Mouse (Mus musculus) embryonic facial prominence, embryonic 13.5 days (tissue): Measurements from ENCODE around the gene Wdr5b. TPM values are rescaled to one million over a fixed set of nuclear protein-coding genes. Genes with fewer than 3 reads are reported as not detected.
"Not testable (repeated sequence)": the region's sequence is repeated elsewhere in the genome, so short reads cannot be mapped to it uniquely, and the experiment has no call there.

Experiments
- ATAC-seq: fragments of 200-750 bp; cut with Nextera tagmentation; 2 replicates; pipeline ENCODE4 v1.8.0; 2017; ENCODE audit warnings: low read depth; ENCODE audit not compliant: insufficient number of reproducible peaks, insufficient read depth, low FRiP score, low TSS enrichment
- H3K27ac ChIP-seq: fragments of 300-500 bp; sonication (generic); 2 replicates; pipeline ENCODE4 v1.5.1; 2015; ENCODE audit warnings: moderate library complexity, mild to moderate bottlenecking, inconsistent platforms
- H3K27me3 ChIP-seq: fragments of 300-500 bp; sonication (generic); 2 replicates; pipeline ENCODE4 v1.6.1; 2015; ENCODE audit warnings: mild to moderate bottlenecking, inconsistent platforms
- H3K36me3 ChIP-seq: fragments of 300-500 bp; sonication (generic); 2 replicates; pipeline ENCODE4 v1.6.1; 2015; ENCODE audit warnings: mild to moderate bottlenecking, inconsistent platforms
- H3K4me1 ChIP-seq: fragments of 300-500 bp; sonication (generic); 2 replicates; pipeline ENCODE4 v1.6.1; 2015; ENCODE audit warnings: inconsistent platforms
- H3K4me2 ChIP-seq: fragments of 300-500 bp; sonication (generic); 2 replicates; pipeline ENCODE4 v1.6.1; 2015; ENCODE audit warnings: moderate library complexity, mild to moderate bottlenecking, inconsistent platforms
- H3K4me3 ChIP-seq: fragments of 300-500 bp; sonication (generic); 2 replicates; pipeline ENCODE4 v1.5.1; 2015; ENCODE audit warnings: mild to moderate bottlenecking, inconsistent platforms
- H3K9ac ChIP-seq: fragments of 300-500 bp; sonication (generic); 2 replicates; pipeline ENCODE4 v1.6.1; 2015; ENCODE audit warnings: mild to moderate bottlenecking, inconsistent platforms
- H3K9me3 ChIP-seq: fragments of 300-500 bp; sonication (generic); 2 replicates; pipeline ENCODE4 v1.6.1; 2016; ENCODE audit warnings: inconsistent platforms
- WGBS: fragments of 180-500 bp; shearing (Covaris S2); methylation state at CpG from one replicate; pipeline ENCODE4 v1.1.7; 2015; ENCODE audit warnings: mixed read lengths; 5-methylcytosine and 5-hydroxymethylcytosine counted together
- polyA plus RNA-seq: library from polyadenylated mRNA; unstranded; fragments of >200 nt; fragmentation: Nextera tagmentation; extraction: Ambion mirVana; gene quantifications from 2 replicates; pipeline ENCODE4 v1.2.1, GENCODE M21; 2015

Gene Wdr5b
- polyA plus RNA-seq, 1 experiment from 2014 or later = 14.9 TPM

DNA sequence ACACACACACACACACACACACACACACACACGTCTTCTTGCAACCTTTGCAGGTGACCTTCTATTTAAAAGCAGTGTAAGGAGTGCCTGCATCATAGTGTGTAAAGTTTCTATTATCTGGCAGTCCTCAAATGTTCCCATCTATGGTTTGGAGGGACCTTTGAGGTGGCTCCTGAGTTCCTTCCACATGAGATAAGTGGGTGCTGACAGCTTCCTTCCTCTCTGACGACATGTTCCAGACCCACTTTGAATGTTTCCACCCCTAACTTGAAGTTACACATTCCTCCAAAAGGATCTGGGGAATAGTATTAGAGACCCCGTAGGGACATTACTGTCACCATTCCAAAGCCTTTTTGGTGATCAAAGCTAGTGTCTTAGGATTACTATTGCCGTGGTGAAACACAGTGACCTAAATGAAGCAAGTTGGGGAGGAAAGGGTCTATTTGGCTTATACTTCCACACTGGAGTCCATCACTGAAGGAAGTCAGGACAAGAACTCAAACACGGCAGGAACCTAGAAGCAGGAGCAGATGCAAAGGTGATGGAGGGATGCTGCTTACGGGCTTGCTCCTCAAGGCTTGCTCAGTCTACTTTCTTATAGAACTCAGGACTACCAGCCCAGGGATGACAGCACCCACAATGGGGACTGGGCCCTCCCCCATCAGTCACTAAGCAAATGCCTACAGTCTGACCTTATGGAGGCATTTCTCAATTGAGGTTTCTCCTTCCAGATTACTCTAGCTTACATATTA, 12.7 kb downstream of the Wdr5b start:
- no peak for ATAC-seq
- Histone ChIP-seq H3K9ac (no peak overlapping the region), H3K27me3 (no peaks in the 10 kb centered on the region), H3K4me1 (0 out of 2 replicates have a peak, but pooled peaks cover 2% of the 10 kb centered on the region), H3K4me2 (no peak overlapping the region), H3K4me3 (no peak overlapping the region), H3K36me3 (peaks cover 54% of the 10 kb centered on the region), H3K27ac (no peak overlapping the region), H3K9me3 (no peaks in the 10 kb centered on the region)
- 84% methylated on average over 6 of the region's 6 CpGs for WGBS

GRCm38 (mm10) chr16:36054920-36055319, 13.9 kb downstream of the Wdr5b start:
- 90% methylated on average over 8 of the region's 8 CpGs for WGBS
- Histone ChIP-seq H3K27me3 (no peaks in the 10 kb centered on the region), H3K4me1 (0 out of 2 replicates have a peak, but pooled peaks cover 10% of the 10 kb centered on the region), H3K36me3 (peaks cover 41% of the 10 kb centered on the region), H3K4me3 (no peak overlapping the region), H3K9ac (no peak overlapping the region), H3K27ac (no peak overlapping the region), H3K4me2 (no peak overlapping the region), H3K9me3 (no peaks in the 10 kb centered on the region)
- ATAC-seq = no peak

DNA sequence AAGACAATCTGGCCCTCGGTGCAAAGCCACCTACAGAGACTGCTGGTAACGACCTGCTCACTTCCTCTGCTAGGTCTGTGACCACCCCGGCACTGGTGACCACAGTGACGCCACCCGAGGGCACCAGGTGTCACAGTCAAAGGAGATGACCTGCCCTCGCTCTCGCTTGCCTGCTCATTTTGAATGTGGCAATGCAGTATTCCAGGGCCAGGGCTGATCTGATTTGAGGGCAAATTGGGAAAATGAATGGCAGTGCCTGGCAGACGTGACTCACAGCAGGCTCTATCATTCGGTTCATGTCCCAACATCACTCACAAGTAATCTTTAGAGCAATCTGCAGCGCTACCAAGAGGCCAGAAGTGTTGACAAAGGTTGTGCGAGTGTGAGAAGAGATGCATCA, 15.4 kb downstream of the Wdr5b start:
- no peak for ATAC-seq
- Histone ChIP-seq H3K4me1 (0 out of 2 replicates have a peak, but pooled peaks cover 10% of the 10 kb centered on the region), H3K4me2 (no peak overlapping the region), H3K4me3 (no peak overlapping the region), H3K27me3 (no peaks in the 10 kb centered on the region), H3K36me3 (peaks cover 28% of the 10 kb centered on the region), H3K27ac (no peak overlapping the region), H3K9me3 (no peaks in the 10 kb centered on the region), H3K9ac (no peak overlapping the region)
- WGBS = 93% methylated on average over 11 of the region's 11 CpGs

DNA sequence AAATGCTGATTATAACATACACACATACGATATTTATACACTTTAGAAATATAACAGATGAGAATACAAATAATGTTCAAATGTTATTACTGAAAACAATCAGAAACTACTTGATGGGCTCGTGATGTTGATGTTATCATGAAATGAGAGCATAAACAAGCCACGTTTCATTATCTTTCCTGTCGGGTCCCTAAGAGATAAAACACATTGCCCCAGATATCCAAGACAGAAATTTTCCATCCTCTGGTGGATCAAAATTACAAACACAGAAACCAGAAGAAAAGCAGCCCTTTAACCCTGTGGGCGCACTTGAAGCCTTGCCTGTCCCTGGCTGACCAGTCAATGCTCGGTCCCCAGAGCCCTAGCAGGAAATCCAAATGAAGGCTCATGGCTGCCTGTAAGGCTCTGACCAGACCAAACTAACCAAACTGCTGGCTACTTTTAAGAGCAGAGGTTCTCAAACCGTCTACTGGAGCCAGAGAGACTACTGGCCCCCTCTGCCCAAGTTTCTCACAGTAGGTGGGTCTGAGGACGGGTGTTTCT, 17.0 kb downstream of the Wdr5b start:
- no peaks in the 10 kb centered on the region for H3K27me3 ChIP-seq
- H3K4me1 ChIP-seq = 0 out of 2 replicates have a peak, but pooled peaks cover 10% of the 10 kb centered on the region
- H3K4me2 ChIP-seq = no peak overlapping the region
- no peak overlapping the region for H3K4me3 ChIP-seq
- no peaks in the 10 kb centered on the region for H3K9me3 ChIP-seq
- 77% methylated on average over 8 of the region's 8 CpGs for WGBS
- peaks cover 17% of the 10 kb centered on the region for H3K36me3 ChIP-seq
- no peak overlapping the region for H3K27ac ChIP-seq
- no peak for ATAC-seq
- no peak overlapping the region for H3K9ac ChIP-seq

DNA sequence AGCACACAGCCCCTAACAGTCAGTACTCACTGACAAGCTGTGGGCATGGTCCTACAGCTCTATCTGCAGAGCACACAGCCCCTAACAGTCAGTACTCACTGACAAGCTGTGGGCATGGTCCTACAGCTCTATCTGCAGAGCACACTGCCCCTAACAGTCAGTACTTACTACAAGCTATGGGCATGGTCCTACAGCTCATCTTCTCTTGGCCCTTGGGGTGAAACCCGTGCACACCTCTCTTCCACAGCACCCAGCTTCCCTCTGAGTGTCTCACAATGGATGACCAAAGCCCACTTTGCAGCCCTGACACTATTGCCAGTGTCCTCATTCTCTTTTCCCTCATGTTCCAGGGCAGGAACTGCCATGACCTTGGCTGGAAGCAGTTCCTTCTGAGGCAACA, 21.5 kb downstream of the Wdr5b start:
- H3K4me3 ChIP-seq, H3K4me2 ChIP-seq, H3K27ac ChIP-seq, H3K27me3 ChIP-seq, H3K9me3 ChIP-seq, ATAC-seq, H3K9ac ChIP-seq, H3K36me3 ChIP-seq: not testable (repeated sequence)
- 85% methylated on average over 1 of the region's 1 CpGs for WGBS
- 0 out of 2 replicates have a peak, but pooled peaks cover 14% of the 10 kb centered on the region for H3K4me1 ChIP-seq

GRCm38 (mm10) chr16:36063315-36063714, 22.3 kb downstream of the Wdr5b start:
- Histone ChIP-seq H3K4me3 (no peak overlapping the region), H3K27ac (no peak overlapping the region), H3K27me3 (no peaks in the 10 kb centered on the region), H3K9me3 (no peaks in the 10 kb centered on the region), H3K36me3 (peaks cover 8% of the 10 kb centered on the region; the same call in 1 of the 2 replicates), H3K9ac (no peak overlapping the region), H3K4me2 (no peak overlapping the region), H3K4me1 (peaks cover 15% of the 10 kb centered on the region; the same call in 1 of the 2 replicates)
- WGBS = 79% methylated on average over 2 of the region's 2 CpGs
- ATAC-seq = no peak

GRCm38 (mm10) chr16:36064904-36065303, 23.9 kb downstream of the Wdr5b start:
- H3K9ac ChIP-seq = no peak overlapping the region
- no peak overlapping the region for H3K27ac ChIP-seq
- no peaks in the 10 kb centered on the region for H3K27me3 ChIP-seq
- H3K4me3 ChIP-seq = no peak overlapping the region
- peaks cover 18% of the 10 kb centered on the region for H3K4me1 ChIP-seq
- no peak overlapping the region for H3K4me2 ChIP-seq
- peaks cover 8% of the 10 kb centered on the region; the same call in 1 of the 2 replicates for H3K36me3 ChIP-seq
- no peak for ATAC-seq
- WGBS = 88% methylated on average over 5 of the region's 5 CpGs
- H3K9me3 ChIP-seq = no peaks in the 10 kb centered on the region

- peaks cover 21% of the 10 kb centered on the region for H3K4me1 ChIP-seq
- no peak overlapping the region for H3K27ac ChIP-seq
- no peak overlapping the region for H3K4me2 ChIP-seq
- 65% methylated on average over 2 of the region's 2 CpGs for WGBS
- H3K27me3 ChIP-seq = no peaks in the 10 kb centered on the region
- H3K9ac ChIP-seq = no peak overlapping the region
- H3K36me3 ChIP-seq = peaks cover 8% of the 10 kb centered on the region; the same call in 1 of the 2 replicates
- no peak for ATAC-seq
- H3K4me3 ChIP-seq = no peak overlapping the region
- no peaks in the 10 kb centered on the region for H3K9me3 ChIP-seq
Measured at GRCm38 (mm10) chr16:36067694-36068093, 26.7 kb downstream of the Wdr5b start.

- Histone ChIP-seq H3K27ac (no peak overlapping the region), H3K4me1 (peaks cover 23% of the 10 kb centered on the region), H3K27me3 (no peaks in the 10 kb centered on the region), H3K4me2 (peak overlapping the region; percentile 7; the same call in 1 of the 2 replicates), H3K4me3 (no peak overlapping the region), H3K9me3 (no peaks in the 10 kb centered on the region), H3K9ac (no peak overlapping the region), H3K36me3 (peaks cover 8% of the 10 kb centered on the region; the same call in 1 of the 2 replicates)
- no peak for ATAC-seq
- 68% methylated on average over 3 of the region's 3 CpGs for WGBS
Measured at GRCm38 (mm10) chr16:36068356-36068755, 27.4 kb downstream of the Wdr5b start.

DNA sequence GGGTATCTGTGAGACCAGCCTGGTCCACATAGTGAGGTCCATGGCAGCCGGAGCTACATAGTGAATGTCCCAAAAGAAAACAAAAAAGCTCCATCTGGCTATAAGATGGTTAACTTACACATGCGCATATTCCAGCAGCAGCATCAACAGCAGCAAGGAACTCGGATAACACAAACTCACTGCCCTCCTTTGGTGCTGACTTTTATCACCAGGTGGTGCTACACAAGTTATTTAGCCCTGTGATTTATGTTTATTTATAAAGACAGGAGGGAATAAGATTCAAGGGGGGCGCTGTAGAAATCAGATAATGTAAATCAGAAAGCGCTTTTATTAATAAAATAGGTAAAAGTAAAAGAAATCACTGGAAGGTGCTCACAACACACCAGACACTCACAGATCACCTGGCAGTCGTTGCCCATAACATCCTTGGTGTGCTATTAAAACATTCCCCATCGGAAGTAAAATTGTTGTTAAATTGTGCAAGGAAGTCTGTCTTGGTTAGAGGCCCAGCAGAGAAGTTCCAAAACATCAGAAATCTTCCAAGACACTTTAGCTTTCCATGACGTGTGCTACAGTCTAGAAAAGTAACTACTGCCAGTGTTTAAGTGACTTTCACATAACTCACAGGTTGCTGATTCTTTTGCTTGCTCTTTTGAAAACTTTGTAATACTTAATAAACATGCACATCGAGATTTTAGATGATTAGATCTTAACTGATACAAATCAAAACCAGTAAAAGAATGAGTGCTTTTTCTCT, 29.0 kb downstream of the Wdr5b start:
- H3K36me3 ChIP-seq = peaks cover 8% of the 10 kb centered on the region; the same call in 1 of the 2 replicates
- H3K27me3 ChIP-seq = no peaks in the 10 kb centered on the region
- peak overlapping the region; percentile 82 for H3K4me3 ChIP-seq
- peak overlapping the region; percentile 69 for H3K4me2 ChIP-seq
- H3K27ac ChIP-seq = no peak overlapping the region
- no peak for ATAC-seq
- peaks cover 20% of the 10 kb centered on the region for H3K4me1 ChIP-seq
- H3K9ac ChIP-seq = peak overlapping the region; percentile 88; the same call in 1 of the 2 replicates
- 30% methylated on average over 9 of the region's 9 CpGs for WGBS
- no peaks in the 10 kb centered on the region for H3K9me3 ChIP-seq

GRCm38 (mm10) chr16:36071071-36071449, 30.1 kb downstream of the Wdr5b start:
- peak overlapping the region; percentile 88 for H3K9ac ChIP-seq
- peaks cover 20% of the 10 kb centered on the region for H3K4me1 ChIP-seq
- H3K27me3 ChIP-seq = no peaks in the 10 kb centered on the region
- peak overlapping the region; percentile 69 for H3K4me2 ChIP-seq
- H3K36me3 ChIP-seq = peaks cover 8% of the 10 kb centered on the region; the same call in 1 of the 2 replicates
- peak overlapping the region; percentile 99 for H3K27ac ChIP-seq
- no peaks in the 10 kb centered on the region for H3K9me3 ChIP-seq
- WGBS = 1% methylated on average over 16 of the region's 16 CpGs
- ATAC-seq = no peak
- H3K4me3 ChIP-seq = peak overlapping the region; percentile 82
